Mouse (Mus musculus) hindbrain, embryonic 16.5 days (tissue): ENCODE measurements around the gene Cdh15. TPM values are rescaled to one million over a fixed set of nuclear protein-coding genes. Genes with fewer than 3 reads are reported as not detected.

Experiments used
- ATAC-seq: fragments of 200-750 bp; cut with Nextera tagmentation; 2 replicates; pipeline ENCODE4 v1.8.0; 2017; ENCODE audit warnings: moderate TSS enrichment, moderate library complexity
- H3K27ac ChIP-seq: fragments of 300-500 bp; sonication (generic); 2 replicates; pipeline ENCODE4 v1.5.1; 2014; ENCODE audit warnings: low read depth, mild to moderate bottlenecking, control low read depth, low read length, moderate library complexity
- H3K27me3 ChIP-seq: fragments of 300-500 bp; sonication (generic); replicated peaks from 2 replicates; pipeline ENCODE4 v1.6.1; 2014; ENCODE audit warnings: low read length; ENCODE audit not compliant: control insufficient read depth, insufficient read depth
- H3K36me3 ChIP-seq: fragments of 300-500 bp; sonication (generic); 2 replicates; pipeline ENCODE4 v1.6.1; 2014; ENCODE audit warnings: mild to moderate bottlenecking, low read length, moderate library complexity, mixed read lengths; ENCODE audit not compliant: control insufficient read depth, insufficient read depth
- H3K4me1 ChIP-seq: fragments of 300-500 bp; sonication (generic); 2 replicates; pipeline ENCODE4 v1.6.1; 2014; ENCODE audit warnings: low read depth, low read length; ENCODE audit not compliant: control insufficient read depth, insufficient read depth
- H3K4me2 ChIP-seq: fragments of 300-500 bp; sonication (generic); 2 replicates; pipeline ENCODE4 v1.6.1; 2014; ENCODE audit warnings: mild to moderate bottlenecking, low read length, control low read depth, moderate library complexity
- H3K4me3 ChIP-seq: fragments of 300-500 bp; sonication (generic); 2 replicates; pipeline ENCODE4 v1.5.1; 2014; ENCODE audit warnings: mild to moderate bottlenecking, low read length, control low read depth, moderate library complexity
- H3K9ac ChIP-seq: fragments of 300-500 bp; sonication (generic); 2 replicates; pipeline ENCODE4 v1.6.1; 2014; ENCODE audit warnings: low read depth, mild to moderate bottlenecking, control low read depth, low read length, moderate library complexity
- H3K9me3 ChIP-seq: fragments of 300-500 bp; sonication (generic); 2 replicates; pipeline ENCODE4 v1.6.1; 2014; ENCODE audit warnings: mild to moderate bottlenecking, low read length, moderate library complexity; ENCODE audit not compliant: control insufficient read depth
- WGBS: fragments of 180-500 bp; shearing (Covaris S2); extraction: QIAGEN DNeasy Blood & Tissue Kit; methylation state at CpG from one replicate; pipeline ENCODE4 v1.1.7; 2014; 5-methylcytosine and 5-hydroxymethylcytosine counted together
- polyA plus RNA-seq: library from polyadenylated mRNA; unstranded; fragments of >200 nt; fragmentation: Nextera tagmentation; extraction: Ambion mirVana; gene quantifications from 2 replicates; pipeline ENCODE4 v1.2.1, GENCODE M21; 2015

The Cdh15 gene
- polyA plus RNA-seq, 1 experiment from 2014 or later, result 2.3 TPM

DNA sequence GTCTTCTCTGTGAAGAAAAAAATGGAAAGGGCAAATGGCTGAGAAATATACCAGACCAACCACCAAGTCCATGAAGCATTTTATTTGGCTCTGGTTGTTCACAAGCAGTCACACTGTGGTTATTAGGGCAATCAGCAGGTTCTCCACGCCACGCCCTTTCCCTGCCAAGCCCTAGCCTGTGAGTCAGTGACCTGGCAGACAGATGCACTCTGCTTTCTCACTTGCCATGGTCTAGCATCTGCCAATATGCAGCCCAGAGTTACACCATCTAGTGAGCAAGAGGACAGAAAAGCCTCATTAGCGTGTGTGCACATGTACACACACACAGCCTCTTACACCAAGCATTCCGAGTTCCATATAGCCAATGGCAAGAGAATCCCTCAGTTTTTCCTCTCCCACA lies 57.6 kb downstream of the Cdh15 start:
- Histone ChIP-seq H3K4me3 (no peak overlapping the region), H3K27me3 (no peaks in the 10 kb centered on the region), H3K4me1 (peaks cover 2% of the 10 kb centered on the region), H3K27ac (no peak overlapping the region), H3K36me3 (0 out of 2 replicates have a peak, but pooled peaks cover 4% of the 10 kb centered on the region), H3K4me2 (no peak overlapping the region), H3K9ac (no peak overlapping the region), H3K9me3 (no peaks in the 10 kb centered on the region)
- 94% methylated on average over 4 of the region's 4 CpGs for WGBS
- ATAC-seq, result no peak

DNA sequence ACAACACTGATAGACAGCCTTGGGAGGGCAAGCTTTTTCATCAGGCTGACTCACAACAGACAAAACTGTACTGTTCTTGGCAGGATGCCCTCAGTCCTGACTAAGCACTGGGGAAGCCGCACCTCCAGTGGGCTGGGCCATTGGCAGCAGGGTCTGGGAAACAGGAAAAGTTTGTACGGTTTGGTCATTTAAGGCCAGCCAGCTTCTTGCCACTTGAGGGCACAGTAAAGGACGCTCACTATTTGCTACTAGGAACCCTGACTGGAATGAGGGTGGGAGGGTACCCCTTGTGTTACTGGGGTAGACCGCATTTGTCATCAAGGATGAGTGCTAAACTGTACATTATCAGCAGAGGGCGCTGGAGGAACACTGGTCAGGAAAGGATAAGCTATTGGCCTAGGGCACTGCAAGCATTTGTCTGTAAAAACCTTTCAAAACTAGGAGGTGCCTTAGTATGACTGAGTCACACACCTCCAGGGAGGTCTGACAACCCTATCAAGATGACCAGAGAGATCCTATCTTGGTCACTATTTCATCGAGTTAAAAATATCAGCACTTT lies 58.8 kb downstream of the Cdh15 start:
- Histone ChIP-seq H3K4me3 (no peak overlapping the region), H3K4me2 (no peak overlapping the region), H3K27me3 (no peaks in the 10 kb centered on the region), H3K36me3 (0 out of 2 replicates have a peak, but pooled peaks cover 4% of the 10 kb centered on the region), H3K9ac (no peak overlapping the region), H3K27ac (no peak overlapping the region), H3K9me3 (no peaks in the 10 kb centered on the region), H3K4me1 (peaks cover 2% of the 10 kb centered on the region)
- ATAC-seq, result peak; percentile 90
- WGBS, result 41% methylated on average over 6 of the region's 6 CpGs

DNA sequence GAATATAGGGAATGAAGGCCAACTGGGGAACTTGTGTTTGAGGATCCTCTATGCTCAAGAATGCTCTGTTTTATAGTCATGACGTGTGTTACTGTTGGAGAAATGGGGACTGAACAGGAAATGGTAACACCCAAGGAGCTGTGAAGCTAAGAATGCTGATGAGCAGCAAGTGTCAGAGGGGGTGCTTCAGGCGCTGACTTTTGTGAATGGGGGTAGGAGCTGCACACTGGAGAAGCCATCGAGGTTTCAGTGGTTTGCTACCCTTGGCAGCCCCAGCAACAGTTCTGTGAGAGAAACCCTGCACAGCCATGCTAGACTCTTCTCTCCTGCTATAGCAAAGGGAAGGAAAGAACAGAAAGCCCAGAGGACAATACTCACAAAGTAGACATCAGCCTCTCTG lies 64.4 kb downstream of the Cdh15 start:
- no peak overlapping the region for H3K4me3 ChIP-seq
- WGBS, result 84% methylated on average over 3 of the region's 3 CpGs
- ATAC-seq, result no peak

DNA sequence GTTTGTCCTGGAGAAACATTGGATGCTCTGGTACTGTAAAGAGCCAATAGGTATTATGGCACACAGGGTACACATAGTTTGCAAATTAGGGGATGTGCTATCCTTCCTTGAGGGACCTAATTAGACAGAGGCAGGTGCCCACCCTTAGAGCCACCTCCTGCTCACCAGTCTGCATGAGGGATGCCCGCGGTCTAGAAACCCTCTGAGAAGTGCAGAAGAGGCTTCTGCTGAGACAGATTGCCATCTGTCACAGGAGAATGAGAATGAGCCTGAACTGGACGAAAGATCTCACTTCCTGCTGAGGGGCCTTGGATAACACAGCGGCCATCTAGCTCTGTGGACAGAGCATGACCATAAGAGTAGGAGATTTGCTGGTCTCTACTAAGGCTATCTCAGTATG lies 65.1 kb downstream of the Cdh15 start:
- no peak overlapping the region; the same call in 1 of the 2 replicates for H3K27ac ChIP-seq
- 78% methylated on average over 4 of the region's 4 CpGs for WGBS
- H3K4me2 ChIP-seq, result no peak overlapping the region
- no peak for ATAC-seq
- H3K9me3 ChIP-seq, result no peaks in the 10 kb centered on the region
- H3K4me1 ChIP-seq, result peaks cover 7% of the 10 kb centered on the region
- no peaks in the 10 kb centered on the region for H3K27me3 ChIP-seq
- 0 out of 2 replicates have a peak, but pooled peaks cover 4% of the 10 kb centered on the region for H3K36me3 ChIP-seq
- no peak overlapping the region for H3K9ac ChIP-seq
- H3K4me3 ChIP-seq, result no peak overlapping the region

More for the DNA sequence above, 64.4 kb downstream of the Cdh15 start:
- Histone ChIP-seq H3K27ac (no peak overlapping the region), H3K4me1 (peaks cover under 1% of the 10 kb centered on the region; the same call in 1 of the 2 replicates), H3K4me2 (no peak overlapping the region), H3K9me3 (no peaks in the 10 kb centered on the region), H3K36me3 (0 out of 2 replicates have a peak, but pooled peaks cover 4% of the 10 kb centered on the region), H3K27me3 (no peaks in the 10 kb centered on the region), H3K9ac (no peak overlapping the region)

DNA sequence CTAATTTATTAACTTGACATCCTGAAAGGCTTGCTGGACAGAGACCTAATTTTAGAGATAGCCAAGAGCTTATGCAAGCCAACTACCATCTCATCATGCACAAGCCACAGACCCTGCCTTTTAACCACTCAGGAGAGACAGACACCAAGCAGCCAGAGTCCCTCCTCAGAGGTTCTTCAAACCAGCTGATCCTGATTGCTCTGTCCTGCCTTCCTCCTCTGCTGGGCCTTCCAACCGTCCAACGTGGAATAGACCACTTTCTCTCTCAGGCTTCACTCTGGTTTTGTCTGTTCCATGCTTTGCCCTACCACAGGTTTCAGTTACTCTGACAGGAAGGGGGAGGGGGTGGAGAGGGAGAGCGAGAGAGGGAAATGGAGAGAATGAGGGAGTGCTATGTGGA lies 69.0 kb downstream of the Cdh15 start:
- Histone ChIP-seq H3K4me1 (peaks cover 27% of the 10 kb centered on the region), H3K27ac (no peak overlapping the region), H3K9ac (no peak overlapping the region), H3K9me3 (no peaks in the 10 kb centered on the region), H3K36me3 (no peaks in the 10 kb centered on the region), H3K4me3 (no peak overlapping the region), H3K27me3 (no peaks in the 10 kb centered on the region), H3K4me2 (no peak overlapping the region)
- no peak for ATAC-seq
- 74% methylated on average over 3 of the region's 3 CpGs for WGBS

Other genes starting within 250 kb of the Cdh15 start
- 8.7 TPM in 2 replicates for gene Galns, start 236.5 kb upstream of the Cdh15 start, polyA plus RNA-seq
- 109 and 110 TPM in 2 replicates for gene Trappc2l, start 236.3 kb upstream of the Cdh15 start, polyA plus RNA-seq
- gene Pabpn1l, start 225.2 kb upstream of the Cdh15 start, polyA plus RNA-seq, result not detected in 2 replicates
- 12.6 and 18.3 TPM in 2 replicates for gene Cbfa2t3, start 148.9 kb upstream of the Cdh15 start, polyA plus RNA-seq
- gene Acsf3, start 72.5 kb upstream of the Cdh15 start, polyA plus RNA-seq, result 17.8 and 19.3 TPM in 2 replicates
- gene Ankrd11, start 194.3 kb downstream of the Cdh15 start, polyA plus RNA-seq, result 22.9 and 23.5 TPM in 2 replicates
- gene Spg7, start 215.0 kb downstream of the Cdh15 start, polyA plus RNA-seq, result 44.6 and 46.5 TPM in 2 replicates